Mouse (Mus musculus) spleen, adult 2 months (tissue): Measurements from ENCODE around the gene Pim3. TPM values are rescaled to one million over a fixed set of nuclear protein-coding genes. Genes with fewer than 3 reads are reported as not detected.
A peak's percentile ranks its signal among the peaks of the same experiment; 100 is the strongest.

Source experiments
- DNase-seq, 2 experiments: peaks; one replicate each; pipeline versions ENCODE4 v3.0.0 to v3.0.0-alpha.2; 2012 to 2021; ENCODE audit warnings: low spot score in 2 of 2, low read depth in 1 of 2
- H3K27ac ChIP-seq: fragments of 200-500 bp; 2 replicates; pipeline ENCODE4 v1.5.1; 2012; ENCODE audit warnings: low read length, inconsistent platforms; ENCODE audit not compliant: insufficient read depth
- H3K27me3 ChIP-seq: fragments of 200-500 bp; 2 replicates; pipeline ENCODE4 v1.6.1; 2012; ENCODE audit warnings: mild to moderate bottlenecking, moderate library complexity, low read length, inconsistent platforms; ENCODE audit not compliant: control insufficient read depth, insufficient read depth
- H3K36me3 ChIP-seq: fragments of 200-500 bp; 2 replicates; pipeline ENCODE4 v1.6.1; 2012; ENCODE audit warnings: mild to moderate bottlenecking, low read length, inconsistent platforms; ENCODE audit not compliant: control insufficient read depth, insufficient read depth
- H3K4me1 ChIP-seq: fragments of 200-500 bp; 2 replicates; pipeline ENCODE4 v1.6.1; 2011; ENCODE audit warnings: inconsistent platforms; ENCODE audit not compliant: control insufficient read depth, insufficient read depth, insufficient read length
- H3K4me3 ChIP-seq: fragments of 200-500 bp; 2 replicates; pipeline ENCODE4 v1.5.1; 2011; ENCODE audit warnings: mild to moderate bottlenecking, inconsistent platforms; ENCODE audit not compliant: insufficient read depth, insufficient read length; ENCODE audit errors: extremely low read depth
- CTCF ChIP-seq: fragments of 200-500 bp; IDR thresholded peaks from 2 replicates; pipeline ENCODE4 v1.5.1; 2011; ENCODE audit warnings: mild to moderate bottlenecking, inconsistent platforms; ENCODE audit not compliant: insufficient read depth, insufficient read length, insufficient replicate concordance; ENCODE audit errors: extremely low read depth
- POLR2A ChIP-seq: fragments of 200-500 bp; IDR thresholded peaks from 2 replicates; pipeline ENCODE4 v1.6.1; 2011; ENCODE audit warnings: low read depth, low read length, inconsistent platforms
- WGBS: fragments of 180-500 bp; shearing (Covaris S2); methylation state at CpG from one replicate; pipeline ENCODE4 v1.1.7; 2018; 5-methylcytosine and 5-hydroxymethylcytosine counted together
- polyA plus RNA-seq: library from polyadenylated mRNA; depleted of rRNA; stranded (reverse); fragments of >200 nt; gene quantifications from 2 replicates; pipeline ENCODE4 v1.2.3, GENCODE M21; 2012

Gene Pim3
- polyA plus RNA-seq, 1 experiment = 16.2 TPM

DNA sequence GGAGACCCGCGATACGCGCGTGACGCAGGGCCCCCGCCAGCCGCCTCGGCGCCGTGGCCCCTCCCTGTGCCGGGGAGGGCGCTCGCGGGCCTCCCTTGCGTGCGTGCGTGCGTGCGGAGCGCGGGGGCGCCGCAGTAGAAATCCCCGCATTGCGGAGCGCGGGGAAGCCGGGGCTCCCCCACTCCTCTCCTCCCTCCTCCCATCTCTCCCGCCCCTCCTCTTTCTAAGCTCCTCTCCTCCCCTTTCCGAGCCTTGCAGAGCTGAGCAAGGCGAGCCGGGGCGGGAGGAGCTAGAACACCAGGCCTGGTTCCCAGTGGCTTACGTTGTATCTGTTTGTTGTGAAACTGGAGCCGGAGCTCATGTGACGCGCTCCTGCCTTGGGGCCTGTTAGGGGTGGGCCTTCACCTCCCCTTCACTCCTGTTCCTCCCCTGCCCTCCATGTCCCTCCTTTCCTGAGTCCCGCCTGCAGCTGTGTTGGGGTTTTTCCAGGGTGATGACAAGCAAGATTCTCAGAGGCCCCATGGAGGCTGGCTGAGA lies 1.8 kb downstream of the Pim3 start:
- Histone ChIP-seq H3K4me1 (peaks cover 23% of the 10 kb centered on the region), H3K4me3 (peak overlapping the region; percentile 83), H3K27ac (peak overlapping the region; percentile 36; the same call in 1 of the 2 replicates), H3K27me3 (no peaks in the 10 kb centered on the region), H3K36me3 (peaks cover 10% of the 10 kb centered on the region)
- peak; percentile 34 to 44 for DNase-seq
- WGBS = 2% methylated on average over 39 of the region's 39 CpGs
- no peak for TF ChIP-seq POLR2A
- TF ChIP-seq CTCF = no peak

- Histone ChIP-seq H3K27me3 (no peaks in the 10 kb centered on the region), H3K36me3 (peaks cover 10% of the 10 kb centered on the region), H3K4me1 (peaks cover 23% of the 10 kb centered on the region), H3K27ac (peak overlapping the region; percentile 36; the same call in 1 of the 2 replicates), H3K4me3 (peak overlapping the region; percentile 83; the same call in 1 of the 2 replicates)
- WGBS = 85% methylated on average over 22 of the region's 22 CpGs
- no peak for DNase-seq
- TF ChIP-seq CTCF (no peak), POLR2A (no peak)
Measured at GRCm38 (mm10) chr15:88864270-88865030, 2.5 kb downstream of the Pim3 start.

DNA sequence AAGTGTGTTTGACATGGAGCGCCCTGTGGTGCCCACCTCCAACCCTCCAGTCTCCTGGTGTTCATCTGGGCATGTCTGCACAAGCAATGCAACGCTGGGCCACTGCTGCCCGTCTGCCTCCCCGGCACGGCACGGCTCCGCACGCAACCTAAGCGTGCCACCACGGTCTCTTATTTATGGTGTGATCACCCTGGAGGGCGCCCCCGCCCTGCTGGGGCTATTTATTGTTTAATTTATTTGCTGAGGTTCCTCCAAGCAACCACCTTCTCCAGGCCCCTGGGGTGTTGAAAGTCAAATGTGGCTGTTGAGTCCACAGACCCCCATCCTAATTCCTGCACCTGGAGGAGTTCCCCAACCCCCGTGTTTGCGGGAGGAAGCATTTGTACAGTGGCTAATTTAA lies 3.1 kb downstream of the Pim3 start:
- 94% methylated on average over 14 of the region's 14 CpGs for WGBS
- H3K36me3 ChIP-seq = peaks cover 10% of the 10 kb centered on the region
- no peak overlapping the region for H3K4me3 ChIP-seq
- H3K27ac ChIP-seq = no peak overlapping the region
- TF ChIP-seq CTCF = no peak
- TF ChIP-seq POLR2A = no peak
- DNase-seq = no peak
- H3K27me3 ChIP-seq = no peaks in the 10 kb centered on the region
- peaks cover 23% of the 10 kb centered on the region for H3K4me1 ChIP-seq

- TF ChIP-seq CTCF (no peak), POLR2A (no peak)
- 93% methylated on average over 4 of the region's 4 CpGs for WGBS
- Histone ChIP-seq H3K4me1 (peaks cover 23% of the 10 kb centered on the region), H3K27me3 (no peaks in the 10 kb centered on the region), H3K27ac (no peak overlapping the region), H3K4me3 (no peak overlapping the region), H3K36me3 (peaks cover 10% of the 10 kb centered on the region)
- DNase-seq = no peak
Measured at GRCm38 (mm10) chr15:88865888-88866695, 4.1 kb downstream of the Pim3 start.

DNA sequence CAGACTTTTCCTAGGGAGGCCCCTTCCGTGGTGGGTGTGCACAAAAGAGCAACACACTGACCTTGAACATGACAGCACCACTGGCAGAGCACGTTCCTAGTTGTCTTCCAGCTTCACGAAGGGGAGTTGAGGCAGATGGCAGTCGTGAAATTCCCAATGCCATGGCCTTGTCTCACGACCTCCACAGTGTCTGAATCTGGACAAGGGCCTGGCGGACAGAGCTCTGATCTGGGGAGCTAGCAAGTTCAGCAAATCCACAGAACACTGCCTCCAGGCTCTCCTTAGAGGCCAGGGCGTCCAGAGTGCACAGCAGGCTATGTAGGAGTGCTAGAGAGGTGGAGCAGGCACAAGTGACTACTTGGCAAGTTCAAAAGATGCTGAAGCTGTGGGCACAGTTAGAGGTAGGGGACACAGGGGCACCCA lies 5.0 kb downstream of the Pim3 start:
- Histone ChIP-seq H3K27me3 (no peaks in the 10 kb centered on the region), H3K4me1 (peaks cover 20% of the 10 kb centered on the region), H3K4me3 (no peak overlapping the region), H3K27ac (peak overlapping the region; percentile 43; the same call in 1 of the 2 replicates), H3K36me3 (peaks cover 10% of the 10 kb centered on the region)
- 83% methylated on average over 7 of the region's 7 CpGs for WGBS
- no peak for DNase-seq
- no peak for TF ChIP-seq POLR2A
- no peak for TF ChIP-seq CTCF

DNA sequence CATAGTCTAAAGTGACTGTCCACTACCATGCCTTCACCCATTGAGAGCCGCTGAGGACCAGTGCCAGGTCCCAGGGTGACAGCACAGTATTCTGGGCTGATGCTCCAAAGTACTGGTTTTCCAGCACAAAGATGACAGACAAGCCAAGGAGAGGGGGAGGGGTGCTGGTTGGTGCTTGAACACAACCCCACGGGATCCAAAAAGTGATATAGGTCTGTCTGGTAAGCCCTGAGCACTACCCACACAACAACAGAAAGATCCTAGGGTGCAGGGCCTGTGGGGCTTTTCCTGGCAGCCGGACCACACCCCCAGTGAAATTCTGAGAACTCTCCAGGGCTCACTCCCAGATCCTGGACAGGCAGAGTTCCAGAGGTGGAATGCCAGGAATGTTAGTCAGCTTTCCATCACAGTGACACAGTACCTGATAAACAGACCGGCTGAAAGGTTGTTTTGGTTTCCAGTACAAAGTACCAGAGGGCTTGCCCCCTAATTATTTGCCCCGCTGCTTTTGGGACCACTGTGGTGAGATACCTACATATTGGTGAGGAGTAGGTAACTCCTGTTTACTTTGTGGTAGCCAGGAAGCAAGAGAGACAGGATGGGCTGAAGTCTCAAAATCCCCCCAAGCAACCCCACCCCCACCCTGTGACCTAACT lies 5.5 kb downstream of the Pim3 start:
- H3K4me3 ChIP-seq = no peak overlapping the region
- DNase-seq = no peak
- H3K4me1 ChIP-seq = peaks cover 20% of the 10 kb centered on the region
- H3K36me3 ChIP-seq = peaks cover 10% of the 10 kb centered on the region
- WGBS = 66% methylated on average over 5 of the region's 5 CpGs
- no peak for TF ChIP-seq POLR2A
- no peak for TF ChIP-seq CTCF
- H3K27me3 ChIP-seq = no peaks in the 10 kb centered on the region
- H3K27ac ChIP-seq = peak overlapping the region; percentile 43
